Mouse (Mus musculus) hindbrain, embryonic 12.5 days (tissue): ENCODE results near the gene Zbtb18. TPM values are rescaled to one million over a fixed set of nuclear protein-coding genes. Genes with fewer than 3 reads are reported as not detected.
A peak's percentile ranks its signal among the peaks of the same experiment; 100 is the strongest.
"Not testable (repeated sequence)": the region's sequence is repeated elsewhere in the genome, so short reads cannot be mapped to it uniquely, and the experiment has no call there.

Experiments used
- ATAC-seq: fragments of 200-750 bp; cut with Nextera tagmentation; 2 replicates; pipeline ENCODE4 v1.8.0; 2017; ENCODE audit warnings: moderate TSS enrichment; ENCODE audit not compliant: low FRiP score
- H3K27ac ChIP-seq: fragments of 300-500 bp; sonication (generic); 2 replicates; pipeline ENCODE4 v1.5.1; 2016; ENCODE audit warnings: mild to moderate bottlenecking
- H3K27me3 ChIP-seq: fragments of 300-500 bp; sonication (generic); 2 replicates; pipeline ENCODE4 v1.6.1; 2016; ENCODE audit warnings: mild to moderate bottlenecking
- H3K36me3 ChIP-seq: fragments of 300-500 bp; sonication (generic); 2 replicates; pipeline ENCODE4 v1.6.1; 2016; ENCODE audit warnings: mild to moderate bottlenecking
- H3K4me1 ChIP-seq: fragments of 300-500 bp; sonication (generic); 2 replicates; pipeline ENCODE4 v1.6.1; 2016
- H3K4me2 ChIP-seq: fragments of 300-500 bp; sonication (generic); replicated peaks from 2 replicates; pipeline ENCODE4 v1.6.1; 2016; ENCODE audit warnings: mild to moderate bottlenecking
- H3K4me3 ChIP-seq: fragments of 300-500 bp; sonication (generic); 2 replicates; pipeline ENCODE4 v1.5.1; 2016; ENCODE audit warnings: mild to moderate bottlenecking
- H3K9ac ChIP-seq: fragments of 300-500 bp; sonication (generic); 2 replicates; pipeline ENCODE4 v1.6.1; 2016; ENCODE audit warnings: mild to moderate bottlenecking, moderate library complexity
- H3K9me3 ChIP-seq: fragments of 300-500 bp; sonication (generic); replicated peaks from 2 replicates; pipeline ENCODE4 v1.6.1; 2016; ENCODE audit warnings: mild to moderate bottlenecking
- WGBS: fragments of 180-500 bp; shearing (Covaris S2); methylation state at CpG from one replicate; pipeline ENCODE4 v1.1.7; 2016; 5-methylcytosine and 5-hydroxymethylcytosine counted together
- polyA plus RNA-seq: library from polyadenylated mRNA; unstranded; fragments of >200 nt; fragmentation: Nextera tagmentation; extraction: Ambion mirVana; gene quantifications from 2 replicates; pipeline ENCODE4 v1.2.1, GENCODE M21; 2016

The Zbtb18 gene
- polyA plus RNA-seq, 1 experiment from 2014 or later: 10.0 TPM

DNA sequence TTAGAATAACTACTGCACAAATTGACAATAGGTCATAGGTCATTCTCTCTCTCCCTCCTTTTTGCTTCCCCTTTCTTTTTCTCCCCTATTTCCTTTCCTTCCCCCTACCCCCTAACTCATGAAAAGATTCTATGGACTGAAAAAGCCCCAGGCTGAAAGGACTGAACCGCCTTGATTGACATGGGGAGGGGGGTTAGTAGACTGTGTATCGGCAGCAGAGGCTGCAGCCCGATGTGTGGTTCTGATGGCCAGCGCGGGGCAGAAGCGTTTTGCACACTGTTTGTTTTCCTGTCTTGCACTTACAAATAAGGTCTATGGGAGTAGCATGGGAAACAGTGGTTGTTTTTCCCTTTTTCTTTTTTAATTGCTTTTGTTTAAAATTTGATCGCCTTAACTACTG, 7.7 kb downstream of the Zbtb18 start:
- not testable (repeated sequence) for ATAC-seq, H3K27me3 ChIP-seq, H3K9me3 ChIP-seq, H3K27ac ChIP-seq, H3K9ac ChIP-seq
- peaks cover 37% of the 10 kb centered on the region for H3K4me1 ChIP-seq
- H3K36me3 ChIP-seq: peaks cover 12% of the 10 kb centered on the region
- WGBS: 21% methylated on average over 7 of the region's 7 CpGs
- H3K4me2 ChIP-seq: peak overlapping the region; percentile 39
- H3K4me3 ChIP-seq: peak overlapping the region; percentile 15

GRCm38 (mm10) chr1:177451041-177451440, 8.9 kb downstream of the Zbtb18 start:
- H3K4me1 ChIP-seq: peaks cover 32% of the 10 kb centered on the region

GRCm38 (mm10) chr1:177451991-177452431, 9.9 kb downstream of the Zbtb18 start:
- Histone ChIP-seq H3K4me2 (no peak overlapping the region), H3K4me1 (peaks cover 27% of the 10 kb centered on the region), H3K36me3 (peaks cover 12% of the 10 kb centered on the region), H3K9ac (no peak overlapping the region), H3K4me3 (no peak overlapping the region), H3K9me3 (no peaks in the 10 kb centered on the region), H3K27me3 (no peaks in the 10 kb centered on the region), H3K27ac (no peak overlapping the region)
- WGBS: 18% methylated on average over 4 of the region's 4 CpGs
- no peak for ATAC-seq

More at GRCm38 (mm10) chr1:177451041-177451440, 8.9 kb downstream of the Zbtb18 start:
- no peak for ATAC-seq
- peaks cover 12% of the 10 kb centered on the region for H3K36me3 ChIP-seq
- H3K9ac ChIP-seq: no peak overlapping the region
- no peak overlapping the region for H3K4me3 ChIP-seq
- H3K27me3 ChIP-seq: no peaks in the 10 kb centered on the region
- no peaks in the 10 kb centered on the region for H3K9me3 ChIP-seq
- 68% methylated on average over 2 of the region's 2 CpGs for WGBS
- no peak overlapping the region for H3K4me2 ChIP-seq
- no peak overlapping the region for H3K27ac ChIP-seq

DNA sequence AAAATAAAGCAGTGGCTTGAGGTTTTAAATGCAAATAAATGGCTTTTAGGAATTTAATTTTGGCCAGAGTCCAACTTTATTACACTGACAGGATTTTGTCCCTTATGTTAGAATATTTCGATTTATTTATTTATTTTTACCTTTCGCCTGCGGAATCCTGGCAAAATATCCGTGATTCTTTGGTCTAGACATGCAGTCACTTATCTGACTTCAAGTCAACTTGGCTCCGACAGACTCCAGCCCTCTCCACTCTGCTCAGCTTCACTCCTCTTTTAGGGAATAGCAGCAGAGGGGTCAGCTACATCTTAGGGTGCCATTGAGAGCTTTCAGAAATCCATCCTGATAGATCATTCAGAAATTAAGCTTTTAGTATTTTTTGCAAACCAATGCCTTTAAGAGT, 10.8 kb downstream of the Zbtb18 start:
- H3K36me3 ChIP-seq: peaks cover 5% of the 10 kb centered on the region
- no peak overlapping the region for H3K4me2 ChIP-seq
- H3K27ac ChIP-seq: no peak overlapping the region
- no peaks in the 10 kb centered on the region for H3K9me3 ChIP-seq
- H3K9ac ChIP-seq: no peak overlapping the region
- no peaks in the 10 kb centered on the region for H3K27me3 ChIP-seq
- H3K4me3 ChIP-seq: no peak overlapping the region
- WGBS: 69% methylated on average over 5 of the region's 5 CpGs
- ATAC-seq: no peak
- peaks cover 18% of the 10 kb centered on the region for H3K4me1 ChIP-seq

DNA sequence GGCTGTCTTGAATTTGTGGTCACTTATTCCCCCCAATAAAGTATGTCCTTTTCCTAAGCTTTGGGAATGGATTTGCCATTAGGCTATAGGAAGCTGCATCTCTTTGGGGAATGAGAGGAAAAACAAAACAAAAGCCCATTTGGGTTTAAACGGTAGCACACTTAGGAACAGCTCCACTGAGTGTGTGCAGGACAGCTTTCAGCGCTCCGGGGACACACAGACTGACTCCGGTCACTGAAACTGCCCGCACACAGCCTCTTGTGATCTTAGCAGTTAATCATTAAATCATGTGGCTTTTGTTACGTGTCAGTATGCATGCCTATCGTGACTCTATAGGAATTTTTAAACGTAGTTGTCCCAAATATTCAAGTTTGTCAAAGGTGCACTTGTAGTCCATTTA, 11.7 kb downstream of the Zbtb18 start:
- Histone ChIP-seq H3K9ac (no peak overlapping the region), H3K9me3 (no peaks in the 10 kb centered on the region), H3K36me3 (no peaks in the 10 kb centered on the region), H3K4me2 (no peak overlapping the region), H3K27me3 (no peaks in the 10 kb centered on the region), H3K4me1 (peaks cover 18% of the 10 kb centered on the region), H3K27ac (no peak overlapping the region), H3K4me3 (no peak overlapping the region)
- ATAC-seq: no peak
- WGBS: 20% methylated on average over 8 of the region's 8 CpGs

DNA sequence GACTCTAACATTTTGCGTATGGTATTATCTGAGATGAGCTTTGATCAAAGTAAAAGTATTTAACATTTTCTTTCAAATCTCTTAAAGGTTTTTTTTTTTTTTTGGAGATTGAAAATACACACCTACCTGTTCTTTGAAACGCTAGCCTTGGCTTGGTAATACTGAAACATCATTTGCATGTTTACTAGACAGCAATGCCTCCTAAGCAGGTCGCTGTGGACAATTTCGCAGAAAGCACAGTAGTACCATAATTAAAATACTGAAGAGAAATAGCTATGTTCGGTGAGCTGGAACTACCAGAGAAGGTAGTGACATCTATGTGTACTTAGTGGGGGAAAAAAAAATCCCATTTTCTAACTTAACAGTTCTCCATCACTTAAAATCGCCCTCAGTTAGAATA, 12.3 kb downstream of the Zbtb18 start:
- no peak overlapping the region for H3K27ac ChIP-seq
- H3K9me3 ChIP-seq: no peaks in the 10 kb centered on the region
- H3K4me2 ChIP-seq: no peak overlapping the region
- H3K4me1 ChIP-seq: peaks cover 17% of the 10 kb centered on the region
- no peak overlapping the region for H3K4me3 ChIP-seq
- ATAC-seq: no peak
- H3K36me3 ChIP-seq: no peaks in the 10 kb centered on the region
- WGBS: 84% methylated on average over 6 of the region's 6 CpGs
- H3K27me3 ChIP-seq: no peaks in the 10 kb centered on the region
- H3K9ac ChIP-seq: no peak overlapping the region

GRCm38 (mm10) chr1:177455466-177455865, 13.3 kb downstream of the Zbtb18 start:
- H3K9ac ChIP-seq: no peak overlapping the region
- no peak overlapping the region for H3K4me3 ChIP-seq
- H3K27ac ChIP-seq: no peak overlapping the region
- no peaks in the 10 kb centered on the region for H3K36me3 ChIP-seq
- H3K9me3 ChIP-seq: no peaks in the 10 kb centered on the region
- no peaks in the 10 kb centered on the region for H3K27me3 ChIP-seq
- ATAC-seq: no peak
- no peak overlapping the region for H3K4me2 ChIP-seq
- WGBS: 86% methylated on average over 5 of the region's 5 CpGs
- H3K4me1 ChIP-seq: peaks cover 16% of the 10 kb centered on the region

DNA sequence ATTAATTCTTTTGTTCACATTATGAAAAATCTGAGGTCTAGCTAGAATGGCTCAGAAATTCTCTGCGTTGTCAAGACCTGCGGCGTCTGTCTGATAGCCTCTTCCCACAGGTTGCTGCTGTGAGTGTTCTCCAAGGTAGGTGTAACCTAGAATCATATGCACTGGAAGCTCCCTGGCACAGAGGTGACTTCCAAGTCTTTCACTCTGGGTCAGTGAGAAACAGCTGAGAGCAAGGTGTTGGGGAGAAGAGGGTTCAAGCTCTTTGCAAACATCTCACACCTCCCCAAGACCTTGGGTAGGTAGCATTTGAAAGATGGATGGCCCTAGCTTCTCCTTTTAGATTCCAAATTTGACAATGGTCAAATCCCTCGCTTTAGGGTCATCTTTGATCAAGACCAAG, 14.1 kb downstream of the Zbtb18 start:
- Histone ChIP-seq H3K4me2 (no peak overlapping the region), H3K4me1 (peaks cover 20% of the 10 kb centered on the region), H3K9me3 (no peaks in the 10 kb centered on the region), H3K4me3 (no peak overlapping the region), H3K36me3 (no peaks in the 10 kb centered on the region), H3K9ac (no peak overlapping the region), H3K27me3 (no peaks in the 10 kb centered on the region), H3K27ac (no peak overlapping the region)
- no peak for ATAC-seq
- 90% methylated on average over 4 of the region's 4 CpGs for WGBS

- Histone ChIP-seq H3K36me3 (no peaks in the 10 kb centered on the region), H3K27me3 (no peaks in the 10 kb centered on the region), H3K27ac (no peak overlapping the region), H3K9ac (no peak overlapping the region), H3K4me3 (no peak overlapping the region), H3K9me3 (no peaks in the 10 kb centered on the region), H3K4me2 (no peak overlapping the region), H3K4me1 (peaks cover 20% of the 10 kb centered on the region)
- ATAC-seq: no peak
- WGBS: 38% methylated on average over 4 of the region's 4 CpGs
Measured at GRCm38 (mm10) chr1:177456772-177457171, 14.6 kb downstream of the Zbtb18 start.

DNA sequence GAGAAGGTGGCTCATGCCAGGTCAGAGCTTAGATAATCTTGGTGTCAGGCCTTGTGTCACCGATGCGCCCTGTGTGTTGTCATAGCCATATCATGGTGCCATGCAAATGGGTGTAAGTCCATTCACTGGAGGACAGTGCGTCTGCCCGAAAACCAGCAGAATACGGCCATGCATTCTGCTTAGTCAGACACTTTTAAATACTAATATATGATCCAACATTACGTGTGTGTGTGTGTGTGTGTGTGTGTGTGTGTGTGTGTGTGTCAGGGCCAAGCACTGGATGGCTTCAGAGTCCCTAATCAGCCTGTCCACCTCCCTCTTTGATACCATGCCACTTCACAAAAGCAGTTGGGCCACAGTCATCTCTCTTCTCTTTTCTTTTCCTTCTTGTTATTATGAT, 15.8 kb downstream of the Zbtb18 start:
- no peak for ATAC-seq
- no peak overlapping the region for H3K4me3 ChIP-seq
- H3K36me3 ChIP-seq: no peaks in the 10 kb centered on the region
- WGBS: 82% methylated on average over 6 of the region's 6 CpGs
- no peak overlapping the region for H3K27ac ChIP-seq
- no peak overlapping the region for H3K9ac ChIP-seq
- no peak overlapping the region for H3K4me2 ChIP-seq
- H3K27me3 ChIP-seq: no peaks in the 10 kb centered on the region
- no peaks in the 10 kb centered on the region for H3K9me3 ChIP-seq
- peaks cover 16% of the 10 kb centered on the region for H3K4me1 ChIP-seq

DNA sequence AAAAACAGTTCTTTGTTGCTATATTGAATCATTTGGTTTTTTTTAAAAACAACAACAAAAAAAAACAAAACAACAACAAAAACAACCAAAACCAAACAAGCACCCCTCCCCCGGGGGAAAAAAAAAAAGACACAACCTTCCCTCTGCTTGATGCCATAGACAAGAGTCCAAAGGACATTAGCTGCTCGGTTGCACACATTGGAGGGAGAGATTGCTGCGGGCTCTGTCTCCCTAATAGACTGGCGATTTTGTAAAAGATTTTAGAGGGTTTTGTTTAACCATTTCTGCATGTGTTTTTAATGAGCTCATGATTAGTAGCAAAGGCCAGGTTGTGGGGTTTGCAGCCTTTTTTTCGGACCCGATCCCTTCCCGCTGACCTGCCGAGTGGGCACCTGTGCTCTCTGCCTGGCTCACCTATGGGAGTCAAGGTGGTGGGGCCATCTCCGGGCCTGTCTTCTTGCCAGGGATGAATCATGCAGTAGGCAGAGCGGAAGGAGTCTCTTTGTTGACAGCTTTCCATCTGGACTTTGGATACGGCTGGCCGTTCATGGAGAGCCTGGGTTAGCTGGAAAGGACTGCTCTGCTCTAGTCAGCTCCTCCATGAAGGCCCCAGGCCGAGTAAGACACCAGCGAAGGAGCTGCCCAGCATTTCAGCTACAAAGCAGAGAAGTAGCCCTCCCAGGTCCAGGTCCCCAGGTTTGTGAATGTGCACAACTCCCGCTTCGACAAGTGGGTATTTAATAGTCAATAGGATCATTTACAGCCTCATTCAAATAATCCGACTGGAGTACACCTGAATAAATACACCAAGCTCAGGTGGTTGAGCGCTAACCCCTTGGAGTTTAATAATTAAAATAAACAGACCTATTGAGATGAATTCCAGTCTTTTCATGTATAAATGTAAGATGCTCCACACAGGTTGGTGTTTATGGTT, 16.6 kb downstream of the Zbtb18 start:
- Histone ChIP-seq H3K4me3 (no peak overlapping the region), H3K27ac (no peak overlapping the region), H3K9me3 (no peaks in the 10 kb centered on the region), H3K4me2 (no peak overlapping the region), H3K36me3 (no peaks in the 10 kb centered on the region), H3K9ac (no peak overlapping the region), H3K27me3 (no peaks in the 10 kb centered on the region), H3K4me1 (peaks cover 16% of the 10 kb centered on the region)
- 58% methylated on average over 18 of the region's 18 CpGs for WGBS
- peak; percentile 47; the same call in 1 of the 2 replicates for ATAC-seq

GRCm38 (mm10) chr1:177459536-177459935, 17.4 kb downstream of the Zbtb18 start:
- Histone ChIP-seq H3K36me3 (no peaks in the 10 kb centered on the region), H3K27me3 (no peaks in the 10 kb centered on the region), H3K4me2 (no peak overlapping the region), H3K27ac (no peak overlapping the region), H3K4me3 (no peak overlapping the region), H3K4me1 (peaks cover 16% of the 10 kb centered on the region), H3K9ac (no peak overlapping the region), H3K9me3 (no peaks in the 10 kb centered on the region)
- WGBS: 68% methylated on average over 2 of the region's 2 CpGs
- ATAC-seq: no peak

DNA sequence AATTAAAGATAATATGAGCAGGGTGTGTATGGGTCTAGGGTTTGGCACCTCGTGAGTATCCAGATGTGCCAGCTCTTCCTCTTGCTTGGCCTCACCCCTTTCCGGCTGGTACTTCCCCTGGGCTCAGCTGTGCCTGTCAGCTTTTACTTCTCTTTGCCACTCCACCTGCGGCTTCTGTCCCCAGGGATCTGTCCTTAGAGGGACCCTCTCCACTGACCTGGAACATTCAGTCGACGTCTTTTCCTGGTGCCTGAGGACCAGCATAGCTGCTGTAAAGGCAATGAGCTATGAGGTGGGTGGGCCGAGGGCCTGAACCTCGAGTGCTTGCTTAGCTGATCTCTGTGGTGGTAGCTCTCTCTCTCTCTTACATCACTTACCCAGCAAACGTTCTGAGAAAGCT, 25.0 kb downstream of the Zbtb18 start:
- no peak overlapping the region for H3K9ac ChIP-seq
- H3K27me3 ChIP-seq: no peaks in the 10 kb centered on the region
- ATAC-seq: no peak
- no peak overlapping the region for H3K4me2 ChIP-seq
- no peak overlapping the region for H3K4me3 ChIP-seq
- H3K27ac ChIP-seq: no peak overlapping the region
- H3K36me3 ChIP-seq: no peaks in the 10 kb centered on the region
- H3K4me1 ChIP-seq: no peaks in the 10 kb centered on the region
- 78% methylated on average over 8 of the region's 8 CpGs for WGBS
- no peaks in the 10 kb centered on the region for H3K9me3 ChIP-seq
